13 mouse cellular contexts compared by ENCODE assay signal in genomic region chr12:104998541-104998940, GRCm38 (mm10).
"Had no signal": no experiment of that assay in that cellular context is flagged by ENCODE, and none has a peak within 500 bp of the region (broad histone marks: within the 10 kb centered on the region; RNA-seq: fewer than 3 reads in every experiment).

No protein-coding gene starts in this region.

- H3K4me2 ChIP-seq: hindbrain, embryonic 15.5 days; midbrain, embryonic 13.5 days; neural tube, embryonic 15.5 days had no signal

- ATAC-seq: inflammation-experienced regulatory T-cells, adult 6 months; intestine, postnatal 0 days; midbrain, embryonic 13.5 days had no signal

- H3K9me3 ChIP-seq: hindbrain, embryonic 15.5 days; limb, embryonic 10.5 days; megakaryocyte, embryonic 14.5 days; midbrain, embryonic 13.5 days; neural tube, embryonic 15.5 days had no signal

- H3K27ac ChIP-seq: hindbrain, embryonic 15.5 days; left cerebral cortex, adult 2 months; limb, embryonic 10.5 days; midbrain, embryonic 13.5 days; neural tube, embryonic 15.5 days had no signal

- H3K4me1 ChIP-seq: hindbrain, embryonic 15.5 days; neural tube, embryonic 15.5 days had no signal

- H3K4me3 ChIP-seq: hindbrain, embryonic 15.5 days; left cerebral cortex, adult 2 months; limb, embryonic 10.5 days; midbrain, embryonic 13.5 days; myocyte; neural tube, embryonic 15.5 days had no signal

- H3K36me3 ChIP-seq: hindbrain, embryonic 15.5 days; limb, embryonic 10.5 days; midbrain, embryonic 13.5 days; neural tube, embryonic 15.5 days had no signal

- H3K27me3 ChIP-seq: hindbrain, embryonic 15.5 days; neural tube, embryonic 15.5 days had no signal

- H3K9ac ChIP-seq: hindbrain, embryonic 15.5 days; midbrain, embryonic 13.5 days; neural tube, embryonic 15.5 days had no signal

- DNase-seq: kidney, adult 8-10 months; lung, adult 2 months; right cerebral cortex, adult 18-20 months; right cerebral cortex, postnatal 25 days had no signal
